Mouse (Mus musculus) midbrain, embryonic 14.5 days (tissue): ENCODE data around the gene Drp2. TPM values are rescaled to one million over a fixed set of nuclear protein-coding genes. Genes with fewer than 3 reads are reported as not detected.

ENCODE experiments used
- ATAC-seq: fragments of 200-750 bp; cut with Nextera tagmentation; 2 replicates; pipeline ENCODE4 v1.8.0; 2017; ENCODE audit warnings: moderate number of reproducible peaks, moderate library complexity; ENCODE audit not compliant: low FRiP score, low TSS enrichment
- DNase-seq: peaks from one replicate; pipeline ENCODE4 v3.0.0-alpha.2; 2015
- H3K27ac ChIP-seq: fragments of 300-500 bp; sonication (generic); replicated peaks from 2 replicates; pipeline ENCODE4 v1.5.1; 2014; ENCODE audit warnings: mild to moderate bottlenecking, low read depth, low read length, moderate library complexity
- H3K27me3 ChIP-seq: fragments of 300-500 bp; sonication (generic); 2 replicates; pipeline ENCODE4 v1.6.1; 2014; ENCODE audit warnings: low read length, control low read depth, mixed read lengths; ENCODE audit not compliant: control insufficient read depth, insufficient read depth
- H3K36me3 ChIP-seq: fragments of 300-500 bp; sonication (generic); 2 replicates; pipeline ENCODE4 v1.6.1; 2014; ENCODE audit warnings: low read length, control low read depth; ENCODE audit not compliant: control insufficient read depth, insufficient read depth
- H3K4me1 ChIP-seq: fragments of 300-500 bp; sonication (generic); 2 replicates; pipeline ENCODE4 v1.6.1; 2014; ENCODE audit warnings: mild to moderate bottlenecking, antibody characterized with exemption, low read length, control low read depth; ENCODE audit not compliant: control insufficient read depth, insufficient read depth
- H3K4me2 ChIP-seq: fragments of 300-500 bp; sonication (generic); 2 replicates; pipeline ENCODE4 v1.6.1; 2014; ENCODE audit warnings: mild to moderate bottlenecking, low read length, moderate library complexity
- H3K4me3 ChIP-seq: fragments of 300-500 bp; sonication (generic); replicated peaks from 2 replicates; pipeline ENCODE4 v1.5.1; 2014; ENCODE audit warnings: low read depth, low read length
- H3K9ac ChIP-seq: fragments of 300-500 bp; sonication (generic); replicated peaks from 2 replicates; pipeline ENCODE4 v1.6.1; 2014; ENCODE audit warnings: mild to moderate bottlenecking, low read length, moderate library complexity
- H3K9me3 ChIP-seq: fragments of 300-500 bp; sonication (generic); 2 replicates; pipeline ENCODE4 v1.6.1; 2016; ENCODE audit warnings: low read length, control low read depth, mixed read lengths; ENCODE audit not compliant: control insufficient read depth
- WGBS: fragments of 180-500 bp; shearing (Covaris S2); extraction: QIAGEN DNeasy Blood & Tissue Kit; methylation state at CpG from one replicate; pipeline ENCODE4 v1.1.7; 2014; 5-methylcytosine and 5-hydroxymethylcytosine counted together
- polyA plus RNA-seq: library from polyadenylated mRNA; unstranded; fragments of >200 nt; fragmentation: Nextera tagmentation; extraction: Ambion mirVana; gene quantifications from 2 replicates; pipeline ENCODE4 v1.2.1, GENCODE M21; 2014

Gene Drp2
- polyA plus RNA-seq, 1 experiment from 2014 or later = 25.2 TPM

DNA sequence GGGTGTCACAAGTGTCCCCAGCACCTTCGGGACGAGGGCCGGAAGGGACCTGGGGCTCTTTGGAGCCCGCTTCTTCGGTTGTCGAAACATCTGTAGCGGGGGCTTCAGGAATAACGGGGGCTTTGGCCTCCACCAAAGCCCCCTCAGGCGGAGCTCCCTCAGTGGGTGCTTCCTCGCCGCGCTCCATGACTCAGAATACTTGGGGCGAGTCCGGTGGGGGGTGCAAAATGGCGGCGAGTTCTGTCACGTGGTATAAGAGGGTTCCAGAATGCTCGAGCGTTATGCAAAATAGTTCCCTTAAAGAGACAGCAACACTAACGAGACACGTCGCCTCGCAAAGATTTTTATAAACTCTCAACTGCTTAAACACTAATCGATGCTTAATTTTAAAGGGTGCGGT, 71.9 kb downstream of the Drp2 start, which contains the start of gene Taf7l:
Gene Taf7l (minus strand): TSS at position 201 of the 400 bp plus-strand sequence.
- Histone ChIP-seq H3K9me3 (no peaks in the 10 kb centered on the region), H3K9ac (no peak within 1 kb of the TSS), H3K27ac (no peak within 1 kb of the TSS), H3K4me2 (no peak within 1 kb of the TSS), H3K36me3 (no peaks in the 10 kb centered on the region), H3K4me3 (no peak within 1 kb of the TSS), H3K4me1 (no peaks in the 10 kb centered on the region), H3K27me3 (no peaks in the 10 kb centered on the region)
- no peak for DNase-seq
- ATAC-seq = no peak
- WGBS = 93% methylated on average over 25 of the region's 25 CpGs

DNA sequence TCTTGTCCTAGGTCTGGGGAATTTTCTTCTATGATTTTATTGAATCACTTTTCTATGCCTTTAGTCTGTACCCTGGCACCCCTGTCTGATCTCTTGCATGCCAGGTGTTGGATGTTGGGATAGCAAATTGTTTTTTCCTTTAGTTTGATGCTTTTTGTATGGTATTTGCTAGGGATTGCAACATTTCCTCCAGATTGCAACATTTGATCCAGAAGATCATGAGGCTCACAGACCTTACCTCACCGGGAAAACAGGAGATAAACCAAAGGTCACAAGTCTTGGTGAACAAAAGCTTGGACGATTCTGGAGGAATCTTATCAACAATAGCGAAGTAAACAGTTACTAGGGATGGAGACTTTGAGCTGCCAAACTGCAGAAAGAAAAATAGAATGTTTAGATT, 77.4 kb downstream of the Drp2 start:
- Histone ChIP-seq H3K9me3 (no peaks in the 10 kb centered on the region), H3K36me3 (no peaks in the 10 kb centered on the region), H3K4me1 (no peaks in the 10 kb centered on the region), H3K4me2 (no peak overlapping the region), H3K4me3 (no peak overlapping the region), H3K9ac (no peak overlapping the region), H3K27me3 (no peaks in the 10 kb centered on the region), H3K27ac (no peak overlapping the region)
- no peak for ATAC-seq
- WGBS = 75% methylated on average over 3 of the region's 3 CpGs
- no peak for DNase-seq

DNA sequence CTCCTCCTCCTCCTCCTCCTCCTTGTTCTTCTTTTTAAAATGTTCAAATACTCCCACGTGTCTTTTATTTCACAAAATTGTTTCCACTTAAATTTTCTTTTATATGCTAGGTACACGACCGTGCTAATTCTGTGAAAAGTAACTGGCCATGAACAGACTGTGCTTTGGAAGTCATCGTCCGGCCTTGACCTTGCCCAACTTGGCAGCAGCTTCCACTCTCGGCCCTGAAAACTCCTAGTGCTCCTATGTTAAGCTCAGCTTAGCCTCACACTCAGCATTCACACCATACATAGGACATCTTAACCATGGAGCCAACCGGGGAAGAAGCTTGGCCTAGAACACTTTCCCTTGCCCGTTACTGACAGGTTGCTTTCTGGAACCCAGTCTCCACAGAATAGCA, 96.3 kb downstream of the Drp2 start:
- Histone ChIP-seq H3K9ac (no peak overlapping the region), H3K9me3 (no peaks in the 10 kb centered on the region)
- 86% methylated on average over 8 of the region's 8 CpGs for WGBS

More for the DNA sequence above, 96.3 kb downstream of the Drp2 start:
- DNase-seq (no peak), ATAC-seq (no peak)
- H3K27ac ChIP-seq = no peak overlapping the region
- no peaks in the 10 kb centered on the region for H3K27me3 ChIP-seq
- no peaks in the 10 kb centered on the region for H3K4me1 ChIP-seq
- H3K36me3 ChIP-seq = no peaks in the 10 kb centered on the region
- no peak overlapping the region for H3K4me3 ChIP-seq
- no peak overlapping the region for H3K4me2 ChIP-seq

Other genes with a start within 250 kb of the Drp2 start
- gene Xkrx, start 242.5 kb upstream of the Drp2 start, polyA plus RNA-seq = 0.39 and 0.63 TPM in 2 replicates
- not detected in 2 replicates for gene Arl13a, start 217.1 kb upstream of the Drp2 start, polyA plus RNA-seq
- 0.17 TPM in 1 of 2 replicates, not detected in the other for gene Nox1, start 182.6 kb upstream of the Drp2 start, polyA plus RNA-seq
- 3.2 and 5.9 TPM in 2 replicates for gene Trmt2b, start 127.6 kb upstream of the Drp2 start, polyA plus RNA-seq
- 91.3 and 91.7 TPM in 2 replicates for gene Tmem35a, start 109.3 kb upstream of the Drp2 start, polyA plus RNA-seq
- 5.7 and 8.6 TPM in 2 replicates for gene Cenpi, start 96.5 kb upstream of the Drp2 start, polyA plus RNA-seq
- gene Taf7l, start 71.9 kb downstream of the Drp2 start, polyA plus RNA-seq = 0.34 TPM in 1 of 2 replicates, not detected in the other
- gene Timm8a1, start 137.3 kb downstream of the Drp2 start, polyA plus RNA-seq = 41.4 and 47.1 TPM in 2 replicates
- gene Btk, start 179.0 kb downstream of the Drp2 start, polyA plus RNA-seq = 0.26 TPM in 1 of 2 replicates, not detected in the other
- 207 and 220 TPM in 2 replicates for gene Rpl36a, start 181.1 kb downstream of the Drp2 start, polyA plus RNA-seq
- gene Gla, start 196.6 kb downstream of the Drp2 start, polyA plus RNA-seq = 1.6 and 1.9 TPM in 2 replicates
- 92.3 and 106 TPM in 2 replicates for gene Hnrnph2, start 196.6 kb downstream of the Drp2 start, polyA plus RNA-seq